Mouse (Mus musculus) gastrocnemius, postnatal 25 days (tissue): ENCODE measurements at regions not wholly inside any gene's neighbourhood (a gene's known extent, or its start where the extent isn't known, plus 50 kb on each side); places are given as distances from the start of the nearest gene placed in this dataset.

Experiments used
- DNase-seq: peaks from one replicate; pipeline ENCODE4 v3.0.0; 2022

GRCm38 (mm10) chr13:45277842-45278416 lies 111.6 kb upstream of the Mylip start:
- no peak for DNase-seq

GRCm38 (mm10) chr13:45281106-45281505 lies 108.4 kb upstream of the Mylip start:
- DNase-seq, result no peak

GRCm38 (mm10) chr13:45286651-45287050 lies 102.9 kb upstream of the Mylip start:
- no peak for DNase-seq

GRCm38 (mm10) chr13:45287217-45287616 lies 102.3 kb upstream of the Mylip start:
- no peak for DNase-seq

GRCm38 (mm10) chr13:45289976-45290375 lies 99.6 kb upstream of the Mylip start:
- no peak for DNase-seq

- DNase-seq, result no peak
These were observed 94.9 kb upstream of the Mylip start for GRCm38 (mm10) chr13:45294691-45295090.

- peak; percentile 28 for DNase-seq
These were observed 88.9 kb upstream of the Mylip start for GRCm38 (mm10) chr13:45300610-45301009.

GRCm38 (mm10) chr13:45301191-45301905 lies 88.2 kb upstream of the Mylip start:
- DNase-seq, result no peak

GRCm38 (mm10) chr13:45302796-45303195 lies 86.7 kb upstream of the Mylip start:
- no peak for DNase-seq

GRCm38 (mm10) chr13:45306177-45306576 lies 83.4 kb upstream of the Mylip start:
- DNase-seq, result no peak

- DNase-seq, result no peak
These were observed 82.3 kb upstream of the Mylip start for GRCm38 (mm10) chr13:45307226-45307625.

- DNase-seq, result no peak
These were observed 69.9 kb upstream of the Mylip start for GRCm38 (mm10) chr13:45319646-45320045.

- no peak for DNase-seq
These were observed 63.7 kb upstream of the Mylip start for GRCm38 (mm10) chr13:45325736-45326293.

GRCm38 (mm10) chr13:45326751-45327150 lies 62.8 kb upstream of the Mylip start:
- DNase-seq, result no peak

- peak; percentile 31 for DNase-seq
These were observed 59.0 kb upstream of the Mylip start for GRCm38 (mm10) chr13:45330561-45330960.

GRCm38 (mm10) chr13:45332031-45332430 lies 57.5 kb upstream of the Mylip start:
- DNase-seq, result no peak

GRCm38 (mm10) chr13:45333634-45334033 lies 55.9 kb upstream of the Mylip start:
- no peak for DNase-seq
